Mouse (Mus musculus): ENCODE results near the gene Zfp740. TPM values are rescaled to one million over a fixed set of nuclear protein-coding genes. Genes with fewer than 3 reads are reported as not detected.

The Zfp740 gene
- polyA plus RNA-seq, 1 experiment from 2014 or later: 96.4 TPM

DNA sequence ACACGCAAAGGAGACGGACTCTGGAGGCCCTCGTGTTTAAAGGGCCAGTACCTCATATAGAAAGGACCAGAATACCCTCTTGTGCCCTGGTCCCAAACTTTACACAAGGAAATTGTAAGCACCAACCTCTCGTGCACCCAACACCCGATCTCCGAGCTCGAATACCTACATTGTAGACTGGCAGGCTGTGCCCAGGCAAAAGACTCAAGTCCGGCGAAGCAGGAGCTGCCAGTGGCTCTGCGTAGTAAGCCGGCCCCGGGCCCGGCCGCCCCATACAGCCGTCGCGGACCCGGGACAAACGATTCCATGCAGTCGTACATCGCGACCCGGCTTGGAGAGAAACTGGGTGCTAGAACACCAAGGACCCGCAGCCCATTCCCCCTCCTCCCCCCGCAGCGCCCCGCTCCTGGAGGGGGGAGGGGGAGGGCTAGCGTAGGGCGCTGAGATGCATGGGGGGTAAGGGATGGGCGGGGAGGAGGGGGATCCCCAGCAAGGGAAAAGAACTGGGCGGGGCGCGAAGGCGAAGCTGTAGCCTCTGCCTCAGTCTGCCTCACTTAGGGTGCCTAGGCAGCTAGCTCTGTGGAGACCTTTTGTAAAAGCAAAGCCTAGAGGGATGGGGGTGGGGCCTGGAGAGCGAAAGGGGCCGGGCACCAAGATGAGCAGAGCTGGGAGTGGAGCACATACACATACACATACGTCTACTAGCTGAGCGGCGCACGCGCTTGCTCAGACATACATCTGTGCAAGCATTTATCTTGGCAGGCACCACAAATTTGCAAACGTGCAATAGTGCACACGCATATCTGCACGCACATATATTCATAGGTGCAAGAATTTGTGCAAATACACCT, 43.1 kb downstream of the Zfp740 start:
- no peaks in the 10 kb centered on the region for H3K27me3 ChIP-seq
- in situ Hi-C loops (cut with MboI; ENCODE audit: low pct_unique_long_range_greater_than_20kb): no loop called here
- ATAC-seq: peak; percentile 42
- no peak for TF ChIP-seq CTCF (IDR thresholded peaks at IDR 0.05)
- POLR2A ChIA-PET: interaction anchor here (0.8 to 1.3 kb wide), 3 partner anchors 12 to 33 kb away, joined by 3 to 4 read pairs (median 4); partner anchors contain the start of gene Mfsd5
- CTCF ChIA-PET: interaction anchor here (0.7 to 1.7 kb wide), 2 partner anchors 22 to 42 kb away, joined by 3 to 9 read pairs; partner anchors contain the start of gene Csad
- DNase-seq (ENCODE audit: low read depth, low spot score): no peak

GRCm38 (mm10) chr15:102246866-102247251, 43.8 kb downstream of the Zfp740 start:
- no peaks in the 10 kb centered on the region for H3K27me3 ChIP-seq
- no peak for TF ChIP-seq CTCF (IDR thresholded peaks at IDR 0.05)
- in situ Hi-C loops (cut with MboI; ENCODE audit: low pct_unique_long_range_greater_than_20kb): no loop called here
- peak; percentile 85 for DNase-seq (ENCODE audit: low read depth, low spot score)
- CTCF ChIA-PET: interaction anchor here (1.7 kb wide), 1 partner anchor 23 kb away, joined by 9 read pairs; no protein-coding TSS in a partner anchor
- POLR2A ChIA-PET: interaction anchor here (0.8 to 1.0 kb wide), 2 partner anchors 22 to 32 kb away, joined by 3 to 4 read pairs; partner anchors contain the start of gene Mfsd5
- peak; percentile 48 for ATAC-seq

GRCm38 (mm10) chr15:102247252-102248130, 44.4 kb downstream of the Zfp740 start:
- H3K27me3 ChIP-seq: no peaks in the 10 kb centered on the region
- POLR2A ChIA-PET: interaction anchor here (0.9 to 1.1 kb wide), 2 partner anchors 9 to 11 kb away, joined by 3 to 6 read pairs; partner anchors contain the start of gene Rarg
- in situ Hi-C loops (cut with MboI; ENCODE audit: low pct_unique_long_range_greater_than_20kb): no loop called here
- TF ChIP-seq CTCF (IDR thresholded peaks at IDR 0.05): no peak
- DNase-seq (ENCODE audit: low read depth, low spot score) (no peak), ATAC-seq (peak; percentile 38)
- CTCF ChIA-PET: interaction anchor here (1.7 kb wide), 1 partner anchor 23 kb away, joined by 9 read pairs; no protein-coding TSS in a partner anchor

GRCm38 (mm10) chr15:102248131-102248811, 45.2 kb downstream of the Zfp740 start:
- TF ChIP-seq CTCF (IDR thresholded peaks at IDR 0.05): no peak
- H3K27me3 ChIP-seq: no peaks in the 10 kb centered on the region
- ChIA-PET CTCF (no interaction called here), POLR2A (interaction anchor here (0.6 to 1.1 kb wide), 4 partner anchors 8 to 54 kb away, joined by 3 to 6 read pairs (median 4); partner anchors contain the start of gene Rarg)
- no peak for DNase-seq (ENCODE audit: low read depth, low spot score)
- no peak for ATAC-seq
- in situ Hi-C loops (cut with MboI; ENCODE audit: low pct_unique_long_range_greater_than_20kb): no loop called here

GRCm38 (mm10) chr15:102248812-102249191, 45.8 kb downstream of the Zfp740 start:
- DNase-seq (ENCODE audit: low read depth, low spot score): no peak
- H3K27me3 ChIP-seq: no peaks in the 10 kb centered on the region
- TF ChIP-seq CTCF (IDR thresholded peaks at IDR 0.05): no peak
- POLR2A ChIA-PET: interaction anchor here (0.6 kb wide), 2 partner anchors 23 to 55 kb away, joined by 3 to 5 read pairs; no protein-coding TSS in a partner anchor
- CTCF ChIA-PET: no interaction called here
- in situ Hi-C loops (cut with MboI; ENCODE audit: low pct_unique_long_range_greater_than_20kb): no loop called here
- ATAC-seq: no peak

DNA sequence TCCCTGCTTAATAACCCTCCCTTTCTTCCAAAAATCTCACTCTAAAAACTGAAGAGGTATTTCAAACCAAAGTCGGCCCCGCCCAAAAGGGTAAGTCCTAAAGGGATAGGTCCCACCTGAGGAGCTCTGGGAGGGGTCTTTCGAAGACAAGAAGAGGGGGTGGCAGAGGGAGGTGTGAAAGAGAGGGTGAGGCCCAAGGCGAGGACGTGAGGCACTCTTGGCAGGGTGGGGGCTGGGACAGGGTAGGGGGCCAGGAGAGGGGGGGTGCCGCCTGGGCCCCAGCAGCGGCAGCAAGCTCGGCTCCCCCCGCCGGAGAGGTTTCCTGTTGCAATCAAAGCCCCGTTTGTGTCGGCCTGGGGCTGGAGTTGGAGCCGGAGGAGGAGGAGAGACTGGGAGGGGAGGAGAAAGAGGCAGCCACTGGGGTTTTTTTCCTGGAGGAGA, 46.2 kb downstream of the Zfp740 start:
- ATAC-seq (no peak), DNase-seq (ENCODE audit: low read depth, low spot score) (no peak)
- no peak for TF ChIP-seq CTCF (IDR thresholded peaks at IDR 0.05)
- in situ Hi-C loops (cut with MboI; ENCODE audit: low pct_unique_long_range_greater_than_20kb): no loop called here
- ChIA-PET CTCF (no interaction called here), POLR2A (no interaction called here)
- H3K27me3 ChIP-seq: no peaks in the 10 kb centered on the region

DNA sequence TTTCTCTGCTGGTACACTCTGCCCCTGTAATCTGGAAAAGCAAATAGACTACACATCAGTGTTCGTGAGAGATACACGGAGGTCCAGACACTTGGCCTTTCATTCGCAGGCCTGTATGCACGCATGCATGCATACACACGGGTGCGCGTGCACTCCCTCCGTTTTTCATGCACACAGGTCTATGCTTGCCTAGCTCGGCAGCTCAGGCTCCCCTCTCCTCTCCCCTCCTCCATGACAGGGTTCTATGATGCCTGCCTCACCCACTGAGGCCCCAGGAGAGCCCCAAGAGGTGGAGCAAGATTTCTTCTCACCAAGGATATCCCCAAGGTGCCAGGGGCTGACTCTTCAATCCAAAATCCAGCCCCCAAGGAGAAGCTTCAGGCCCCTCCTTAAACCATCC, 46.9 kb downstream of the Zfp740 start:
- ChIA-PET POLR2A (no interaction called here), CTCF (no interaction called here)
- no peak for TF ChIP-seq CTCF (IDR thresholded peaks at IDR 0.05)
- ATAC-seq (no peak), DNase-seq (ENCODE audit: low read depth, low spot score) (no peak)
- H3K27me3 ChIP-seq: no peaks in the 10 kb centered on the region
- in situ Hi-C loops (cut with MboI; ENCODE audit: low pct_unique_long_range_greater_than_20kb): no loop called here

DNA sequence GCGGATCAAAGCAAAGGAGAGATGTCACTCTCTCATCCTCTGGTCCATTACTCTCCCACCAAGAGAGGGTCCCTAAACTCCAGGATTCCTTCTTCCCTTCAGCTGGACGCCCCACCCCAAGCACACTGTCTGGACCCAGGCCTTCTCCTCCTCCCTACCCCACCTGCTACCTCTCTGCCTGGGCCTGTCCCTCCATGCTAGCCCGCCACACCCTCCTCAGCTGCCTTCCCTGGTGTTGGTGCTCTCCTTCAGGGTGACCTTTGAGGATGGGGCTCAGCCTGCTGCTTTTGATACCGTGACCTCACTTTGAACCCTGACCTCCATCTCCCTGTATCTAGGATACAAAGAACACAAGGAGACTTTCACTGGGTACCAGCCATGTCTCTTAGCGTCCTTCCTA, 47.5 kb downstream of the Zfp740 start:
- ATAC-seq (no peak), DNase-seq (ENCODE audit: low read depth, low spot score) (no peak)
- in situ Hi-C loops (cut with MboI; ENCODE audit: low pct_unique_long_range_greater_than_20kb): no loop called here
- ChIA-PET POLR2A (no interaction called here), CTCF (no interaction called here)
- H3K27me3 ChIP-seq: no peaks in the 10 kb centered on the region
- no peak for TF ChIP-seq CTCF (IDR thresholded peaks at IDR 0.05)

- in situ Hi-C loops (cut with MboI; ENCODE audit: low pct_unique_long_range_greater_than_20kb): no loop called here
- ATAC-seq: no peak
- POLR2A ChIA-PET: interaction anchor here (0.7 to 2.0 kb wide), 2 partner anchors 8 to 17 kb away, joined by 3 to 6 read pairs; no protein-coding TSS in a partner anchor
- DNase-seq (ENCODE audit: low read depth, low spot score): no peak
- H3K27me3 ChIP-seq: no peaks in the 10 kb centered on the region
- TF ChIP-seq CTCF (IDR thresholded peaks at IDR 0.05): no peak
- CTCF ChIA-PET: no interaction called here
These were observed 52.7 kb downstream of the Zfp740 start for GRCm38 (mm10) chr15:102255547-102256255.
